Mouse (Mus musculus) common myeloid progenitor, adult 5-6 weeks (primary cell): ENCODE measurements at regions not wholly inside any gene's neighbourhood (a gene's known extent, or its start where the extent isn't known, plus 50 kb on each side); places are given as distances from the start of the nearest gene placed in this dataset.

Source experiments
- ATAC-seq: replicated peaks from 2 replicates; pipeline ENCODE4 v1.8.0; 2016; ENCODE audit warnings: low read depth, mild to moderate bottlenecking, moderate TSS enrichment, inconsistent platforms; ENCODE audit not compliant: poor library complexity, severe bottlenecking

DNA sequence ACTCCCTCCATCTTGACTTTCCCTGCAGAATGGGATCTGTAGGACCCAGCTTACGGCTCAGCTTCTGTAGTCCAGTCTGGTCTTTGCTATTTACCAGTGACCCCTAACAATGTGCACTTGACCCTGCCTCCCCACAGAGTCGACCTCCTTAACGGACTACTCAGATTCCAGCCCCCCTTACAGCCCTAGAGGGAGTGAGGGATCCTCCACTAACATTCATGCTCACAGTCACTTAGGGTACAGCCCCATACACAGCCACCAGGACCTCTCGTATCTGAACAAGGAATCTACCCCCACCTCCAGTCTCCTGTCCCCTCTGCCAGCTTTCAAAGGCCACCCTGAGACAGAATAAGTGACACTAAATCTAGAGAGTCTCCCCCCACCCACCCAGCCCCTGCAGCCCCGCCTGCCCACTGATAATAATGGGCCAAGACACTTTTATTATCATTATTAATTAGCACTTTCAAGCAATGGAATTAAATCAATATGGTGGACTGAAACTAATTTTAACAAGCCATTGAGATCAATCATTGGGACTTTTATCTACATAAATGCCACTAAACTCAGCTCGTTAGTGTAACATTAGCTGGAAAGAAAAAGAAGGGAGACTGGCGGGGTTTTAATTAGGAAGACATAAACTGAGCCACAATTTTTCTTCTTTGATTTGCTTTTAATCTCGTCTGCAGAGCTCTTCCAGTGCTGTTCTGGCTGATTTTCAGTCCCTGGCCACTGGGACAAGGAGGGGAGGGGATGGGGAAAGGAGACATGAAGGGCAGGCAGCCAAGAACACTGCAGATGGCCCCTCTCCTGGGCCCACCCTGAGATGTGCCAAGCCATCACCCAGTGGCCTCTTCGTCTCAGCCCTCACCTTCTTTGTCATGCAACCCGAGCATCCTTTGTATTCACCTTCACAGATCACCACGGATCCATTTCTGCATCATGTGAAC is 258.4 kb upstream of the Zfp703 start:
- ATAC-seq: no peak

- ATAC-seq: no peak
Observed at GRCm38 (mm10) chr8:26722766-26723165, 254.4 kb upstream of the Zfp703 start.

DNA sequence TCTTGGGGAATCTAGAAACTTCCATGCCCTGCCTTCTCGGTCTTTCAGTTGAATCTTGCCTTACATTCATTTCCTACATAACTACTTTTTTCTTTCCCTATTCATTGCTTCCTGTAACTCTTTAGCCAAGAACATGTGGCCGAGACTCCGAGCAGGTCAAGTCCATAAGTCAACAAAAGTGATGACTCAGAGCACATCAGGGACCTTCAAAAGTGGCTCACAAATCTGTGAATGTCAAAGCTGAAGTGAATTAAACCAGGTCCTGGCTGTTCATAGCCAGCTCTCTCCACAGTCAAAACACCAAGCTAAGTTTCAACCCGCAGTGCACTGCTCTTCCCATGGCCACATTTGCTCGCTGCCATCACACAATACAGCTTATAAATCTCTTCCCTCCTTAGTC is 252.5 kb upstream of the Zfp703 start:
- no peak for ATAC-seq

- ATAC-seq: no peak
Observed at GRCm38 (mm10) chr8:26725521-26725920, 251.6 kb upstream of the Zfp703 start.

DNA sequence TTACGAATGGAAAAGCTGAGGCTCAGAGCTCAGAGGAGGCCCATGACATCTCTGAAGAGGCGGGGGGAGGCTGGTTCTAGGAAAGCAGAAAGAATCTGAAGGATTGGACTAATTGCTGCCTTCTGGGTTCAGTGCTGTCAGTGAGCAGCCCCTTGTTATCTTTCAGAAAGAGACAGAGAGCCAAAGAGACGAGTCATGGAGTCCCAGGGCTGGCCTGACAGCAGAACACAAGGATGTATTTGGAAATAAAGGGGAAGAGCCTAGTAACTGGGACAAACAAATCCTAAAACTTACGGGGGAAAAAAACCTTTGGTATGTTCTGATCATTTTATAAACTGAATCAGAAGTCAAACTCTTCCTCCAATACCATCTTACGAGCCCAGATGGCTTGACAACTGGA is 247.8 kb upstream of the Zfp703 start:
- ATAC-seq: no peak

- ATAC-seq: no peak
Observed at GRCm38 (mm10) chr8:26731111-26731510, 246.0 kb upstream of the Zfp703 start.

GRCm38 (mm10) chr8:26744424-26744823 is 232.7 kb upstream of the Zfp703 start:
- peak; percentile 61 for ATAC-seq

GRCm38 (mm10) chr8:26746811-26747210 is 230.3 kb upstream of the Zfp703 start:
- no peak for ATAC-seq

DNA sequence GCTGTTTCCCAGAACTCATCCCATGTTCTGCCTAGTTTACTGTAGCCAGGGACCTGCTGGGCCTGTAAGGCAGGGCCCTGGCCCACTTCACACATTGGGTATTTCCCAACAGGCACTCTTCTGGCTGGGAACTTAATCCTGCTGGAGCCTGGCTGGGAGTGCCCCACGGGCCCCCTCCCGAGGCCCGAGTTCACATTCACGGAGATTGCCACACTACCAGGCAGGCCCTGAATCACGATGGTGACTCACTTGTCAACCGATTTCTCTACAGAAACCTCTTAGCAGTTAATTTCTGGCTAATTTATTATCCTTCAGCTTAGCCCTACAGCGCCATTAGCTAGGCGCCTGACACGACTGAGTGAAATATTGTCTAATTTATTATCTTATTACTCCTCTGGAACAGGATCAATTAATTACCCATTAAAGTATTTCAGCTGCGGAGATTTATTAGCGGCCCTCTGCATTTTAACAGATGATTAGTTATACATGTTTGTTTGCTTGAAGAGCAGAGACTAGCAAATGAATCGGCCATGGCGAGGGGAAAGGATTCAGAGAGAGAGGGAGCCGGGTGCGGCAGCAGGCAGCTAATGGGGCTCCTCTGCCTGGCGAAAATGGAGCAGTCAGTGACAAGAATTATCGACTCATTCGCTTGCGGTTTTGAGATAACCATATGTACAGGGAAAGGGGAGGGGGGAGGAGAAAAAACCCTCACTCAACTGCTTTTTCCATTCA is 229.7 kb upstream of the Zfp703 start:
- peak; percentile 79 for ATAC-seq

GRCm38 (mm10) chr8:26748161-26748971 is 228.8 kb upstream of the Zfp703 start:
- no peak for ATAC-seq

- no peak for ATAC-seq
Observed at GRCm38 (mm10) chr8:26748972-26749291, 228.2 kb upstream of the Zfp703 start.

GRCm38 (mm10) chr8:26750120-26750519 is 227.0 kb upstream of the Zfp703 start:
- no peak for ATAC-seq

GRCm38 (mm10) chr8:26751651-26752050 is 225.5 kb upstream of the Zfp703 start:
- no peak for ATAC-seq

- no peak for ATAC-seq
Observed at GRCm38 (mm10) chr8:26756452-26756851, 220.7 kb upstream of the Zfp703 start.

- no peak for ATAC-seq
Observed at GRCm38 (mm10) chr8:26760726-26761125, 216.4 kb upstream of the Zfp703 start.

DNA sequence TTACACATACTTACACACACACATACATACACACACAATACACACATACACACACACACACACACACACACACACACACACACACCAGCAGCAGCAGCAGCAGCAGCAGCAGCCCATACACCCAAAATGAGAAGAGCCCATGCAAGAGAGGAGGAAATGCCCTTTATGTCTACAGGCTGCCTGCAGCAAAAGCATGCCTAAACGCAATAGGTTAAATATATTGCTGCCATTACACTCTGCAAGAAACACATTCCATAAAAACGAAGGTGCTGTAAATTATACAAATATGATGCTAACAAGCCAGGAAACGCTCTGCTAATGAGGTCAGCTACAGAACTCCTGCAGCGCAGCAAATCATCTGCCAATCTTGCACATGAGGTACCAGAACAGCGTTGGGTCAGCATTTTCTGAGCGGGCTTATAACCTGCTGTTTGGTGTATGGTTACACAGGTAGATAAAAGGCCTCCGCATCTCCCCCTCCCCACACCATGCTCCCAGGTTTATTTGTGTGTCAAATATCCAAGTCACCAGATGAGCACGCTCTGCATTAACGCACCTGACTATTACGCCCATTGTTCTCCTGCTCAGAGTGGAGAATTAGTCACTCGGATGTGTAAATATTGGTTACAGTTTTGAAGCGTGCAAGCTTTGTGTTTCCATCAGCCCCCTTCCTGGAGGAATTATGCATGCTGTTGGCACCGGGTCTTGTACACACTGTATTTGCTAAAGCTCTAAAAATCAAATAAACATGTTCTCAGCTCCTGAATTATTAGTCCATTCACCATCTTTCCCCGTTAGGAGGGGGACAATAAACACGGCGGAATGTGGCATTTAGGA is 214.0 kb upstream of the Zfp703 start:
- ATAC-seq: no peak

DNA sequence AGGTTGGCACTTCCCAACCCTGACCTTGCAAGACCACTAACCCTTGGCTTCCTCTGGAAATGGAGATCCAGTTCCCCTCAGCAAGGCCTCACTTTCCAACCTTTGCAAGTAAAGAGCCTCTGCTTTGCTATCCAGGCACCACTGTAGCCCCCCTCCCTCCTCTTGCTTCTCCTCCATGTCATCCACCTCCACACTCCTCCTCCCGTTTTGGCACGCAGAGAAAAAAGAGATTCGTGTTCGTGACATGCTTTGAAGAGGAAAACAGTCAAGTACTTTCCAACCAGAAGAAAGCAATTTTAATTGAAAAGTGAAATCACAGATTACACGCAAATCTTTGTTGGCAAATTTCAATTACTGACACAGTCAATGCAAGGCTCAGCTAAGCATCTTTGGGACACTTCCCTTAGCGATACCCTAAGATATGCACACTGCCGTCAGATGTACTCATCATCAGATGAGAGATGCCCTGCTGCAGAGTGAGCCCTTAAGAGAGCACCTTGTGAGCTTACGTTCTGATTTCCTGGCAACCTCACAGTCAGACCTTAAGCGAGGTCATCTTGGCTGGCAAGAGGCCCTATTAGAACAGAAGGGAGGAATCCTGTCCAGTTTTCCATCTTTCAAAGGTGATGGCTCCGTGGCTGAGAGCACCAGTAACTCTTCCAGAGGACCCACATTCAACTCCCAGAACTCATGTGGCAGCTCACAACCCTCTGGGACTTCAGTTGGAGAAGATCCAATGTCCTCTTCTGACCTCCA is 208.5 kb upstream of the Zfp703 start:
- ATAC-seq: no peak

GRCm38 (mm10) chr8:26770424-26770886 is 206.7 kb upstream of the Zfp703 start:
- peak; percentile 74 for ATAC-seq
